Mouse (Mus musculus) liver, adult 2 months (tissue): ENCODE data around the gene Arhgef16. TPM values are rescaled to one million over a fixed set of nuclear protein-coding genes. Genes with fewer than 3 reads are reported as not detected.

Experiments used
- DNase-seq: peaks from one replicate; pipeline ENCODE4 v3.0.0-alpha.2; 2011; ENCODE audit warnings: low read depth, low spot score; ENCODE audit errors: extremely low read depth
- H3K27ac ChIP-seq: fragments of 200-500 bp; replicated peaks from 2 replicates; pipeline ENCODE4 v1.5.1; 2012; ENCODE audit warnings: low read depth, mild to moderate bottlenecking, control low read depth, inconsistent platforms, low read length; ENCODE audit not compliant: insufficient read depth
- H3K27me3 ChIP-seq: fragments of 200-500 bp; 2 replicates; pipeline ENCODE4 v1.6.1; 2012; ENCODE audit warnings: mild to moderate bottlenecking, moderate library complexity, low read length, inconsistent platforms; ENCODE audit not compliant: control insufficient read depth, insufficient read depth
- H3K36me3 ChIP-seq: fragments of 200-500 bp; 2 replicates; pipeline ENCODE4 v1.6.1; 2012; ENCODE audit warnings: low read length, inconsistent platforms; ENCODE audit not compliant: control insufficient read depth, insufficient read depth
- H3K4me1 ChIP-seq: fragments of 200-500 bp; 2 replicates; pipeline ENCODE4 v1.6.1; 2011; ENCODE audit warnings: low read length; ENCODE audit not compliant: control insufficient read depth, insufficient read depth
- H3K4me3 ChIP-seq: fragments of 200-500 bp; 2 replicates; pipeline ENCODE4 v1.5.1; 2011; ENCODE audit warnings: low read depth, mild to moderate bottlenecking, control low read depth, low read length, moderate library complexity; ENCODE audit not compliant: insufficient read depth
- H3K79me2 ChIP-seq: fragments of 200-500 bp; 2 replicates; pipeline ENCODE4 v1.6.1; 2012; ENCODE audit warnings: inconsistent platforms, mild to moderate bottlenecking, low read length, moderate library complexity; ENCODE audit not compliant: control insufficient read depth, insufficient read depth
- H3K9ac ChIP-seq: fragments of 200-500 bp; 2 replicates; pipeline ENCODE4 v1.6.1; 2012; ENCODE audit warnings: low read depth, mild to moderate bottlenecking, control low read depth, inconsistent platforms, low read length
- CTCF ChIP-seq: fragments of 200-500 bp; IDR thresholded peaks from 2 replicates; pipeline ENCODE4 v1.5.1; 2011; ENCODE audit warnings: low read depth, low read length, control low read depth
- POLR2A ChIP-seq: fragments of 200-500 bp; IDR thresholded peaks from 2 replicates; pipeline ENCODE4 v1.6.1; 2011; ENCODE audit warnings: low read length, control low read depth; ENCODE audit not compliant: insufficient read depth; ENCODE audit errors: extremely low read depth
- WGBS: fragments of 180-500 bp; shearing (Covaris S2); methylation state at CpG from one replicate; pipeline ENCODE4 v1.1.7; 2018; 5-methylcytosine and 5-hydroxymethylcytosine counted together
- polyA plus RNA-seq: library from polyadenylated mRNA; depleted of rRNA; stranded (reverse); fragments of >200 nt; gene quantifications from 2 replicates; pipeline ENCODE4 v1.2.3, GENCODE M21; 2012; rRNA removed
- total RNA-seq: library from RNA; depleted of rRNA; stranded (reverse); fragments of >200 nt; gene quantifications from 2 replicates; pipeline ENCODE4 v1.2.3, GENCODE M21; 2014; rRNA removed

The Arhgef16 gene
- total RNA-seq (2.4 and 3.5 TPM in 2 replicates), polyA plus RNA-seq (2.7 and 3.7 TPM in 2 replicates)

GRCm38 (mm10) chr4:154301466-154301881 lies at the start of gene Arhgef16:
Gene Arhgef16, minus strand, starts transcription at chr4:154301676.
- H3K9ac ChIP-seq = no peak within 1 kb of the TSS

GRCm38 (mm10) chr4:154348197-154348786 lies 46.8 kb upstream of the Arhgef16 start:
- DNase-seq = no peak
- Histone ChIP-seq H3K27me3 (no peaks in the 10 kb centered on the region), H3K4me3 (no peak overlapping the region), H3K36me3 (no peaks in the 10 kb centered on the region), H3K79me2 (no peaks in the 10 kb centered on the region), H3K27ac (no peak overlapping the region), H3K9ac (no peak overlapping the region), H3K4me1 (no peaks in the 10 kb centered on the region)
- 61% methylated on average over 11 of the region's 11 CpGs for WGBS
- TF ChIP-seq POLR2A (no peak), CTCF (no peak)

More at GRCm38 (mm10) chr4:154301466-154301881, at the start of gene Arhgef16:
- Histone ChIP-seq H3K27ac (no peak within 1 kb of the TSS), H3K4me1 (no peaks in the 10 kb centered on the region), H3K36me3 (no peaks in the 10 kb centered on the region), H3K4me3 (no peak within 1 kb of the TSS), H3K79me2 (no peaks in the 10 kb centered on the region), H3K27me3 (no peaks in the 10 kb centered on the region)
- WGBS = 11% methylated on average over 7 of the region's 7 CpGs
- peak; percentile 66 for DNase-seq
- TF ChIP-seq CTCF = peak; percentile 97
- no peak for TF ChIP-seq POLR2A

- no peaks in the 10 kb centered on the region for H3K36me3 ChIP-seq
- no peak for DNase-seq
- no peak for TF ChIP-seq CTCF
- TF ChIP-seq POLR2A = no peak
- no peak overlapping the region for H3K4me3 ChIP-seq
- H3K79me2 ChIP-seq = no peaks in the 10 kb centered on the region
- 80% methylated on average over 19 of the region's 19 CpGs for WGBS
- H3K27me3 ChIP-seq = no peaks in the 10 kb centered on the region
- no peak overlapping the region for H3K27ac ChIP-seq
- H3K9ac ChIP-seq = no peak overlapping the region
- H3K4me1 ChIP-seq = no peaks in the 10 kb centered on the region
Observed at GRCm38 (mm10) chr4:154346731-154347522, 45.5 kb upstream of the Arhgef16 start.

- no peaks in the 10 kb centered on the region for H3K4me1 ChIP-seq
- H3K27me3 ChIP-seq = no peaks in the 10 kb centered on the region
- DNase-seq = no peak
- TF ChIP-seq POLR2A (no peak), CTCF (no peak)
- H3K4me3 ChIP-seq = no peak overlapping the region
- H3K79me2 ChIP-seq = no peaks in the 10 kb centered on the region
- no peak overlapping the region for H3K9ac ChIP-seq
- no peak overlapping the region for H3K27ac ChIP-seq
- WGBS = 71% methylated on average over 10 of the region's 10 CpGs
- no peaks in the 10 kb centered on the region for H3K36me3 ChIP-seq
Observed at GRCm38 (mm10) chr4:154336650-154337049, 35.2 kb upstream of the Arhgef16 start.

- Histone ChIP-seq H3K27ac (no peak within 1 kb of the TSS), H3K79me2 (no peaks in the 10 kb centered on the region), H3K9ac (peak within 1 kb of the TSS; percentile 23), H3K4me3 (peak within 1 kb of the TSS; percentile 46), H3K4me1 (no peaks in the 10 kb centered on the region), H3K36me3 (no peaks in the 10 kb centered on the region), H3K27me3 (no peaks in the 10 kb centered on the region)
- TF ChIP-seq CTCF (no peak), POLR2A (no peak)
- WGBS = 88% methylated on average over 12 of the region's 12 CpGs
- no peak for DNase-seq
Observed at GRCm38 (mm10) chr4:154335761-154336160, 34.3 kb upstream of the Arhgef16 start, which contains the start of gene B230104I21Rik. Gene B230104I21Rik, plus strand, starts transcription at chr4:154336127.
